ENCODE assay signal across 23 mouse cellular contexts in genomic region chr4:103288342-103288741, GRCm38 (mm10). TPM values are rescaled to one million over a fixed set of nuclear protein-coding genes. Genes with fewer than 3 reads are reported as not detected.
"Had no signal": no experiment of that assay in that cellular context is flagged by ENCODE, and none has a peak within 500 bp of the region (broad histone marks: within the 10 kb centered on the region; RNA-seq: fewer than 3 reads in every experiment).

No protein-coding gene starts in this region.

- DNase-seq: kidney, adult 11 months; kidney, postnatal 10 days; liver; lung, adult 2 months; lung, postnatal 36 days; midbrain, embryonic 14.5 days; thymus, adult 2 months; thymus, postnatal 25 days had no signal

- ATAC-seq: lung, postnatal 0 days had no signal

RNA-seq across cellular contexts. Expression of gene 4921539E11Rik, which starts 2.3 kb away (rescaled TPM):
- total RNA-seq: left cerebral cortex, postnatal 36 days; megakaryocyte, adult 5-6 weeks had no signal
- polyA plus RNA-seq: intestine, embryonic 14.5 days; kidney, embryonic 14.5 days; large intestine, adult 2 months; limb, embryonic 12.5 days; liver, embryonic 14.5 days; lung, adult 2 months; lung, postnatal 0 days; midbrain, embryonic 10.5 days; midbrain, embryonic 14.5 days; myocyte; neural tube, embryonic 11.5 days; neural tube, embryonic 15.5 days; small intestine, adult 2 months; stomach, embryonic 16.5 days; thymus, adult 2 months; urinary bladder, adult 2 months had no signal
